Mouse (Mus musculus) lung, embryonic 14.5 days (tissue): ENCODE measurements around the gene Cdc14b. TPM values are rescaled to one million over a fixed set of nuclear protein-coding genes. Genes with fewer than 3 reads are reported as not detected.
A peak's percentile ranks its signal among the peaks of the same experiment; 100 is the strongest.

Experiments
- ATAC-seq: fragments of 200-750 bp; cut with Nextera tagmentation; 2 replicates; pipeline ENCODE4 v1.8.0; 2017; ENCODE audit warnings: mild to moderate bottlenecking, moderate TSS enrichment, moderate library complexity; ENCODE audit not compliant: insufficient read depth
- DNase-seq: peaks from one replicate; pipeline ENCODE4 v3.0.0-alpha.2; 2015
- H3K27ac ChIP-seq: fragments of 300-500 bp; sonication (generic); 2 replicates; pipeline ENCODE4 v1.5.1; 2014; ENCODE audit warnings: low read depth, mild to moderate bottlenecking, moderate library complexity
- H3K27me3 ChIP-seq: fragments of 300-500 bp; sonication (generic); 2 replicates; pipeline ENCODE4 v1.6.1; 2014; ENCODE audit warnings: low read length, control low read depth; ENCODE audit not compliant: insufficient read depth
- H3K36me3 ChIP-seq: fragments of 300-500 bp; sonication (generic); 2 replicates; pipeline ENCODE4 v1.6.1; 2014; ENCODE audit warnings: control low read depth; ENCODE audit not compliant: insufficient read depth
- H3K4me1 ChIP-seq: fragments of 300-500 bp; sonication (generic); 2 replicates; pipeline ENCODE4 v1.6.1; 2014; ENCODE audit warnings: antibody characterized with exemption, control low read depth; ENCODE audit not compliant: insufficient read depth
- H3K4me2 ChIP-seq: fragments of 300-500 bp; sonication (generic); 2 replicates; pipeline ENCODE4 v1.6.1; 2014; ENCODE audit warnings: mild to moderate bottlenecking
- H3K4me3 ChIP-seq: fragments of 300-500 bp; sonication (generic); 2 replicates; pipeline ENCODE4 v1.5.1; 2014; ENCODE audit warnings: low read depth, low read length
- H3K9ac ChIP-seq: fragments of 300-500 bp; sonication (generic); 2 replicates; pipeline ENCODE4 v1.6.1; 2014
- H3K9me3 ChIP-seq: fragments of 300-500 bp; sonication (generic); 2 replicates; pipeline ENCODE4 v1.6.1; 2016; ENCODE audit warnings: low read depth, low read length, control low read depth
- CTCF ChIP-seq: IDR thresholded peaks from 2 replicates; pipeline ENCODE4 v1.5.1; 2016; ENCODE audit warnings: antibody characterized with exemption, low read depth
- WGBS: fragments of 180-500 bp; shearing (Covaris S2); extraction: QIAGEN DNeasy Blood & Tissue Kit; methylation state at CpG from one replicate; pipeline ENCODE4 v1.1.7; 2014; 5-methylcytosine and 5-hydroxymethylcytosine counted together
- polyA plus RNA-seq: library from polyadenylated mRNA; unstranded; fragments of >200 nt; fragmentation: Nextera tagmentation; extraction: Ambion mirVana; gene quantifications from 2 replicates; pipeline ENCODE4 v1.2.1, GENCODE M21; 2014

Gene Cdc14b
- polyA plus RNA-seq, 1 experiment from 2014 or later = 20.3 TPM

GRCm38 (mm10) chr13:64248161-64248774 is 26.8 kb downstream of the Cdc14b start:
- H3K27ac ChIP-seq = peak overlapping the region; percentile 24; the same call in 1 of the 2 replicates
- DNase-seq = peak; percentile 84
- no peak for TF ChIP-seq CTCF

GRCm38 (mm10) chr13:64246106-64246505 is 29.0 kb downstream of the Cdc14b start:
- no peak overlapping the region for H3K4me2 ChIP-seq
- no peak overlapping the region for H3K9ac ChIP-seq
- WGBS = 76% methylated on average over 12 of the region's 12 CpGs
- H3K27ac ChIP-seq = no peak overlapping the region
- ATAC-seq (no peak), DNase-seq (no peak)
- H3K4me3 ChIP-seq = no peak overlapping the region
- H3K9me3 ChIP-seq = no peaks in the 10 kb centered on the region
- H3K27me3 ChIP-seq = no peaks in the 10 kb centered on the region
- no peak for TF ChIP-seq CTCF
- peaks cover 5% of the 10 kb centered on the region; the same call in 1 of the 2 replicates for H3K36me3 ChIP-seq
- no peaks in the 10 kb centered on the region for H3K4me1 ChIP-seq

More at GRCm38 (mm10) chr13:64248161-64248774, 26.8 kb downstream of the Cdc14b start:
- ATAC-seq = peak; percentile 92
- H3K9me3 ChIP-seq = no peaks in the 10 kb centered on the region
- H3K9ac ChIP-seq = peak overlapping the region; percentile 69
- no peaks in the 10 kb centered on the region for H3K36me3 ChIP-seq
- H3K4me1 ChIP-seq = no peaks in the 10 kb centered on the region
- H3K4me3 ChIP-seq = peak overlapping the region; percentile 65
- no peaks in the 10 kb centered on the region for H3K27me3 ChIP-seq
- peak overlapping the region; percentile 98 for H3K4me2 ChIP-seq
- WGBS = under 1% methylated on average over 24 of the region's 24 CpGs

GRCm38 (mm10) chr13:64244685-64245261 is 30.3 kb downstream of the Cdc14b start:
- H3K4me3 ChIP-seq = no peak overlapping the region
- H3K36me3 ChIP-seq = peaks cover 5% of the 10 kb centered on the region; the same call in 1 of the 2 replicates
- DNase-seq (no peak), ATAC-seq (no peak)
- TF ChIP-seq CTCF = no peak
- no peaks in the 10 kb centered on the region for H3K9me3 ChIP-seq
- WGBS = 57% methylated on average over 4 of the region's 4 CpGs
- no peaks in the 10 kb centered on the region for H3K27me3 ChIP-seq
- H3K9ac ChIP-seq = no peak overlapping the region
- no peak overlapping the region for H3K4me2 ChIP-seq
- H3K27ac ChIP-seq = no peak overlapping the region
- H3K4me1 ChIP-seq = no peaks in the 10 kb centered on the region

GRCm38 (mm10) chr13:64242721-64243120 is 32.4 kb downstream of the Cdc14b start:
- ATAC-seq (no peak), DNase-seq (no peak)
- no peak for TF ChIP-seq CTCF

GRCm38 (mm10) chr13:64240626-64241025 is 34.5 kb downstream of the Cdc14b start:
- no peak overlapping the region for H3K4me2 ChIP-seq
- ATAC-seq (no peak), DNase-seq (no peak)
- H3K4me3 ChIP-seq = no peak overlapping the region
- no peak for TF ChIP-seq CTCF
- no peaks in the 10 kb centered on the region for H3K9me3 ChIP-seq
- peaks cover 5% of the 10 kb centered on the region; the same call in 1 of the 2 replicates for H3K36me3 ChIP-seq
- H3K4me1 ChIP-seq = no peaks in the 10 kb centered on the region
- no peak overlapping the region for H3K27ac ChIP-seq
- no peak overlapping the region for H3K9ac ChIP-seq
- WGBS = 71% methylated on average over 7 of the region's 7 CpGs
- H3K27me3 ChIP-seq = no peaks in the 10 kb centered on the region

More at GRCm38 (mm10) chr13:64242721-64243120, 32.4 kb downstream of the Cdc14b start:
- Histone ChIP-seq H3K9ac (no peak overlapping the region), H3K4me1 (no peaks in the 10 kb centered on the region), H3K36me3 (peaks cover 5% of the 10 kb centered on the region; the same call in 1 of the 2 replicates), H3K4me2 (no peak overlapping the region), H3K27ac (no peak overlapping the region), H3K27me3 (no peaks in the 10 kb centered on the region), H3K4me3 (no peak overlapping the region), H3K9me3 (no peaks in the 10 kb centered on the region)

- H3K4me1 ChIP-seq = no peaks in the 10 kb centered on the region
- no peaks in the 10 kb centered on the region for H3K9me3 ChIP-seq
- no peak overlapping the region for H3K9ac ChIP-seq
Measured at GRCm38 (mm10) chr13:64237681-64238157, 37.4 kb downstream of the Cdc14b start.

GRCm38 (mm10) chr13:64237000-64237680 is 38.0 kb downstream of the Cdc14b start:
- no peaks in the 10 kb centered on the region for H3K4me1 ChIP-seq
- H3K36me3 ChIP-seq = no peaks in the 10 kb centered on the region
- ATAC-seq (no peak), DNase-seq (no peak)
- no peak overlapping the region for H3K4me2 ChIP-seq
- no peaks in the 10 kb centered on the region for H3K9me3 ChIP-seq
- H3K4me3 ChIP-seq = no peak overlapping the region
- H3K27ac ChIP-seq = no peak overlapping the region
- H3K9ac ChIP-seq = no peak overlapping the region
- TF ChIP-seq CTCF = no peak
- WGBS = 45% methylated on average over 4 of the region's 4 CpGs
- no peaks in the 10 kb centered on the region for H3K27me3 ChIP-seq

More at GRCm38 (mm10) chr13:64237681-64238157, 37.4 kb downstream of the Cdc14b start:
- DNase-seq (no peak), ATAC-seq (no peak)
- TF ChIP-seq CTCF = no peak
- Histone ChIP-seq H3K27ac (no peak overlapping the region), H3K4me3 (no peak overlapping the region), H3K27me3 (no peaks in the 10 kb centered on the region), H3K4me2 (no peak overlapping the region), H3K36me3 (peaks cover 5% of the 10 kb centered on the region; the same call in 1 of the 2 replicates)
